12 mouse cellular contexts compared by ENCODE assay signal in the genomic region with DNA sequence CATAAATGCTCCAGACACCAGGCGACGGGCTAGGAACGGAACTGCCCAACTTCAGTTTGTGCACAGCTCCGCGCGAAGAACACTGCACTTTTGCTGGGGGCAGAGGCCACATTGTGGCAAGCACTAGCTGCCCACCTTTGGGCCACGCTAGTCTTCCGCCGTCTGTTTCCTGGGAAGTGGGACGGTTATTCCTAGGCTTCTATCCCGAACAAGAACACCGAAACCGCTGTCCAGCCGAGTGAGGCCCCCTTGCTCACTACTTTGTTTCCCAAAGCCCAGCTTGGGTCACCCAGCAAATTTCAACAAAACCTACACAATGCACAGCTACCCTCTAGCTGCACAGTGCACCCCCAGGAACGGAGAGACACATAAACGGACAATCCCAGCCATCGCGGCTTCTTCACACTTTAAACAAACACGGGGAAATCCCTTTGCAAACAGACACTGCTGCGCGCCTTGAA. TPM values are rescaled to one million over a fixed set of nuclear protein-coding genes. Genes with fewer than 3 reads are reported as not detected.
A peak's percentile ranks its signal among the peaks of the same experiment; 100 is the strongest.
DNase-seq lines count a peak whose midpoint lies in the region; ATAC-seq and TF ChIP-seq lines count a peak whose summit lies in the region.
"Had no signal": no experiment of that assay in that cellular context is flagged by ENCODE, and none has a peak within 500 bp of the region (broad histone marks: within the 10 kb centered on the region; RNA-seq: fewer than 3 reads in every experiment).

No protein-coding gene starts in this region.

- no peak for DNase-seq in layer of hippocampus, adult 2 months (ENCODE audit: low spot score in 2 of 2)
- DNase-seq in layer of hippocampus, adult 8-10 months (ENCODE audit: low spot score in 2 of 2): no peak
- no peak for DNase-seq in urinary bladder, postnatal 36 days (ENCODE audit: low spot score in 2 of 2)
- no peak for DNase-seq in frontal cortex, postnatal 10 days (ENCODE audit: low spot score in 2 of 2)
- DNase-seq: lung, adult 2 months; thymus, postnatal 25 days had no signal

- H3K4me1 ChIP-seq in forebrain, embryonic 13.5 days: peaks cover 40% of the 10 kb centered on the region

- peak overlapping the region; percentile 47 for H3K4me2 ChIP-seq in forebrain, embryonic 13.5 days

- ATAC-seq in common myeloid progenitor, adult 5-6 weeks (replicated peaks; ENCODE audit: low read depth, poor library complexity, severe bottlenecking): peak; percentile 19
- ATAC-seq in forebrain, embryonic 13.5 days: no peak
- 0 out of 2 replicates have a peak, but pooled peaks have one; percentile 4 for ATAC-seq in megakaryocyte progenitor cell, adult 5-6 weeks (replicated peaks; ENCODE audit: poor library complexity)
- ATAC-seq in megakaryocyte-erythroid progenitor cell, adult 5-6 weeks (replicated peaks; ENCODE audit: low FRiP score, low TSS enrichment, poor library complexity, severe bottlenecking): no peak
- ATAC-seq: Patski had no signal

- no peaks in the 10 kb centered on the region for H3K36me3 ChIP-seq in forebrain, embryonic 13.5 days (ENCODE audit: poor library complexity, severe bottlenecking)

- peak overlapping the region; percentile 18; the same call in 1 of the 2 replicates for H3K4me3 ChIP-seq in layer of hippocampus, adult 2 months
- H3K4me3 ChIP-seq in forebrain, embryonic 13.5 days: peak overlapping the region; percentile 43

- peaks cover 92% of the 10 kb centered on the region for H3K27me3 ChIP-seq in forebrain, embryonic 13.5 days

- H3K27ac ChIP-seq in layer of hippocampus, adult 2 months: no peak overlapping the region
- H3K27ac ChIP-seq in forebrain, embryonic 13.5 days: peak overlapping the region; percentile 94

- peak overlapping the region; percentile 70 for H3K9ac ChIP-seq in forebrain, embryonic 13.5 days

- under 1% methylated on average over 21 of the region's 21 CpGs for WGBS in forebrain, embryonic 13.5 days

- H3K9me3 ChIP-seq in forebrain, embryonic 13.5 days (replicated peaks): no peaks in the 10 kb centered on the region

- TF ChIP-seq CTCF in layer of hippocampus, adult 2 months (conservative IDR thresholded peaks at IDR 0.05): no peak

RNA-seq across cellular contexts. Expression of a gene that starts 3.2 kb away (rescaled TPM):
- total RNA-seq in layer of hippocampus, adult 2 months (2021): 1 to 10 TPM; 7.5 to 8.5 TPM
- 1 to 10 TPM; 5.4 to 8.7 (median 6.5) TPM for total RNA-seq in layer of hippocampus, adult 8-10 months (2022)
- total RNA-seq in common myeloid progenitor, adult 5-6 weeks (2017): not detected in 2 replicates
- 15.5 and 16.2 TPM in 2 replicates for polyA plus RNA-seq in forebrain, embryonic 13.5 days (2015; fragmentation: Nextera tagmentation; extraction: Ambion mirVana)
- total RNA-seq in megakaryocyte progenitor cell, adult 5-6 weeks (2015): not detected in 2 replicates
- total RNA-seq in megakaryocyte progenitor cell, adult 5-6 weeks (2017): not detected in 2 replicates
- total RNA-seq in megakaryocyte-erythroid progenitor cell, adult 5-6 weeks (2014; fragmentation: Nextera tagmentation): not detected in 2 replicates
- total RNA-seq in megakaryocyte-erythroid progenitor cell, adult 5-6 weeks (2017): not detected in 2 replicates
- polyA plus RNA-seq: large intestine, adult 2 months; lung, adult 2 months had no signal

RNA-seq across cellular contexts. Expression of a gene that starts 21.9 kb away (rescaled TPM):
- 1 to 10 TPM; 4.3 to 6.1 TPM for total RNA-seq in layer of hippocampus, adult 2 months (2021)
- 1 to 10 TPM; 3.8 to 6.0 (median 4.7) TPM for total RNA-seq in layer of hippocampus, adult 8-10 months (2022)
- total RNA-seq in common myeloid progenitor, adult 5-6 weeks (2017): not detected in 2 replicates
- polyA plus RNA-seq in forebrain, embryonic 13.5 days (2015; fragmentation: Nextera tagmentation; extraction: Ambion mirVana): 84.5 and 91.5 TPM in 2 replicates
- total RNA-seq in megakaryocyte progenitor cell, adult 5-6 weeks (2015): not detected in 2 replicates
- total RNA-seq in megakaryocyte progenitor cell, adult 5-6 weeks (2017): not detected in 2 replicates
- not detected in 2 replicates for total RNA-seq in megakaryocyte-erythroid progenitor cell, adult 5-6 weeks (2014; fragmentation: Nextera tagmentation)
- not detected in 2 replicates for total RNA-seq in megakaryocyte-erythroid progenitor cell, adult 5-6 weeks (2017)
- polyA plus RNA-seq: lung, adult 2 months had no signal

Comparison
In these comparisons a context has a peak if more than half of its experiments do, and no peak if none do; other contexts are left out.
1. ATAC-seq: peak in common myeloid progenitor, adult 5-6 weeks (single experiment) and megakaryocyte progenitor cell, adult 5-6 weeks (single experiment); none in forebrain, embryonic 13.5 days (single experiment) and megakaryocyte-erythroid progenitor cell, adult 5-6 weeks (single experiment).